Mouse (Mus musculus) cortical plate, adult 2 months (tissue): ENCODE data around the gene Rgma.

ENCODE experiments used
- CTCF ChIP-seq: fragments of 200-500 bp; IDR thresholded peaks from 2 replicates; pipeline ENCODE4 v1.5.1; 2011; ENCODE audit warnings: mild to moderate bottlenecking, control low read depth, low read length; ENCODE audit not compliant: insufficient read depth; ENCODE audit errors: extremely low read depth
- POLR2A ChIP-seq: fragments of 200-500 bp; IDR thresholded peaks from 2 replicates; pipeline ENCODE4 v1.6.1; 2011; ENCODE audit warnings: mild to moderate bottlenecking, low read length, control low read depth; ENCODE audit not compliant: insufficient read depth; ENCODE audit errors: extremely low read depth

DNA sequence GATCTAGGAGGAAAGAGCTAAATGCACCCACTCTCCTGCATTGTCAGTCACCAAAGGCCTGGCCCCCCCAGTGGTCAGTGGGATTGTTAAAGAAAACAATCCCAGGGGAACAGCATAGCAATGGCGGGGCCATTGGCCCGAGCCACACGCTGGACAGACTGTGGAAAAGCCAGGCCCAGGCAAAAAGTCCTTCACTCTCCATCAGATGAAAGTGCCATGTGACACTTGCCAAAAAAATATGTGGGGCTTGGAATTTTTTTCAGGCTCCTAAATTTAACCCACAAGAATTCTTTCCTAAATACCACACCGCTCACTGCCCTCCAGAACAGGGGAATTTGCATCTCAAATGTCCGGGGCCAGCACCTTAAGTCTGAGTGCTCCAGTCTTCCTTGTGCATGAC, 45.5 kb downstream of the Rgma start:
- no peak for TF ChIP-seq POLR2A
- no peak for TF ChIP-seq CTCF
